Mouse (Mus musculus) limb, embryonic 15.5 days (tissue): ENCODE measurements around the gene Tcf7. TPM values are rescaled to one million over a fixed set of nuclear protein-coding genes. Genes with fewer than 3 reads are reported as not detected.

Source experiments
- ATAC-seq: fragments of 200-750 bp; cut with Nextera tagmentation; 2 replicates; pipeline ENCODE4 v1.8.0; 2017; ENCODE audit warnings: low read depth, moderate TSS enrichment; ENCODE audit not compliant: insufficient number of reproducible peaks, low FRiP score, low TSS enrichment
- H3K27ac ChIP-seq: fragments of 300-500 bp; sonication (generic); 2 replicates; pipeline ENCODE4 v1.5.1; 2015; ENCODE audit warnings: moderate library complexity, mild to moderate bottlenecking, inconsistent platforms
- H3K27me3 ChIP-seq: fragments of 300-500 bp; sonication (generic); 2 replicates; pipeline ENCODE4 v1.6.1; 2015; ENCODE audit warnings: inconsistent platforms
- H3K36me3 ChIP-seq: fragments of 300-500 bp; sonication (generic); 2 replicates; pipeline ENCODE4 v1.6.1; 2015; ENCODE audit warnings: inconsistent platforms
- H3K4me1 ChIP-seq: fragments of 300-500 bp; sonication (generic); 2 replicates; pipeline ENCODE4 v1.6.1; 2015; ENCODE audit warnings: inconsistent platforms
- H3K4me2 ChIP-seq: fragments of 300-500 bp; sonication (generic); 2 replicates; pipeline ENCODE4 v1.6.1; 2015; ENCODE audit warnings: mild to moderate bottlenecking, inconsistent platforms
- H3K4me3 ChIP-seq: fragments of 300-500 bp; sonication (generic); 2 replicates; pipeline ENCODE4 v1.5.1; 2015; ENCODE audit warnings: mild to moderate bottlenecking, inconsistent platforms
- H3K9ac ChIP-seq: fragments of 300-500 bp; sonication (generic); 2 replicates; pipeline ENCODE4 v1.6.1; 2015; ENCODE audit warnings: inconsistent platforms
- H3K9me3 ChIP-seq: fragments of 300-500 bp; sonication (generic); 2 replicates; pipeline ENCODE4 v1.6.1; 2016; ENCODE audit warnings: inconsistent platforms
- WGBS: fragments of 180-500 bp; shearing (Covaris S2); methylation state at CpG from one replicate; pipeline ENCODE4 v1.1.7; 2015; 5-methylcytosine and 5-hydroxymethylcytosine counted together
- polyA plus RNA-seq: library from polyadenylated mRNA; unstranded; fragments of >200 nt; fragmentation: Nextera tagmentation; extraction: Ambion mirVana; gene quantifications from 2 replicates; pipeline ENCODE4 v1.2.1, GENCODE M21; 2015

Tcf7 gene
- polyA plus RNA-seq, 1 experiment from 2014 or later, result 9.8 TPM

DNA sequence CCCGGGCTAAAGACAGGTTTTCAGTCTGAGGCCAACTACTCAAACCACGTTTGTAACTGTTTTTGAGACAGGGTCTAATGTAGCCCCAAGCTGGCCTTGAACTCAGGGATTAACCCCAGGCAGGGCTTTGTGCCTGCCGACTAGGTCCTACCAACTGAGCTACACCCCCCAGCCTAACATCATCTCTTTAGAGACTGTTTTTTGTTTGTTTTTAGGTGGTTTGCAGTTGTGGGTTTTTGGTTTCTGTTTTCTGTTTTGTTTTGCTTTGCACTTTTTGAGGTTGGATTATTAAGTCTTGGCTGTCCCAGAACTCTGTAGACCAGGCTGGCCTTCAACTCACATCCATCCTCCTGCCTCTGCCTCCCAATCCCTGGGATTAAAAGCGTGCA lies 8.9 kb downstream of the Tcf7 start:
- WGBS, result 73% methylated on average over 4 of the region's 4 CpGs
- no peak for ATAC-seq
- Histone ChIP-seq H3K9ac (no peak overlapping the region), H3K27me3 (no peaks in the 10 kb centered on the region), H3K4me1 (peaks cover 16% of the 10 kb centered on the region), H3K36me3 (0 out of 2 replicates have a peak, but pooled peaks cover 2% of the 10 kb centered on the region), H3K4me2 (no peak overlapping the region), H3K27ac (no peak overlapping the region), H3K4me3 (no peak overlapping the region), H3K9me3 (no peaks in the 10 kb centered on the region)

DNA sequence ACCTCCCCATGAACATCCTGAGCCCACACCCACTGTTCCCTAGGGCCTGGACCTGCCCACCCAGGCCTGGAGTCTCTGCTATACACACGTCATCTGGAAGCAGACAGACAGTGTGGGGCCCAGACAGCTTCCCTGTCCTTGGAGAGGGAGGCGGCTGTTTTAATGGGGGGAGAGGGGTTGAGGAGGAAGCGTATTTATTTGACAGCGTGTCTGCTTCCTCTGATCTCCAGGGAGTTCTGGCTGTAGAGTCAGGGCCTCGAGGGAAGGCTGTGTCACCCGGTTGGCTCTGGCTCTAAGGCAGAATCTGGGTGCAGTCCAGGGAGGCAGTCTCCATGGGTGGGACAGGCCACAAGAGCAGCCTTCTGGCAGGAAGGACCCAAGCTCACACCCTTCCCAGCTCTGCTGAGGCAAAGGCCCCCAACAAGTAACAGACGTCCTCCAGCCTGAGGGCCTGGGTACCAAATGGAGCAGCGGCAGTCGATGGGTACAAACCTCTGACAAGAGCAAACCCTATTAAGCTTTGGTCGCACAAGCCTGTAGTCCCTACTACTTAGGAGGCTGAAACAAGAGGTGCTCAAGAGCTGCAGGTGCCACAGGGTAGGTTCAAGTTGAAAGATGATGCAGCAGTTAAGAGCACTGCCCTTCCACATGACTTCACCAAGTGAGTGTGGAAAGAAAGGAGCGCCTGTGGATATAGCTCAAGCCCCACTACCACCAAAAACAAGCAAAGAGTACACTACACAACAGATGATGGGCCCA lies 9.5 kb downstream of the Tcf7 start:
- Histone ChIP-seq H3K4me3 (no peak overlapping the region), H3K36me3 (no peaks in the 10 kb centered on the region), H3K4me1 (peaks cover 16% of the 10 kb centered on the region), H3K9me3 (no peaks in the 10 kb centered on the region), H3K4me2 (no peak overlapping the region), H3K27me3 (no peaks in the 10 kb centered on the region), H3K9ac (no peak overlapping the region), H3K27ac (no peak overlapping the region)
- peak; percentile 22; the same call in 1 of the 2 replicates for ATAC-seq
- 42% methylated on average over 11 of the region's 11 CpGs for WGBS

DNA sequence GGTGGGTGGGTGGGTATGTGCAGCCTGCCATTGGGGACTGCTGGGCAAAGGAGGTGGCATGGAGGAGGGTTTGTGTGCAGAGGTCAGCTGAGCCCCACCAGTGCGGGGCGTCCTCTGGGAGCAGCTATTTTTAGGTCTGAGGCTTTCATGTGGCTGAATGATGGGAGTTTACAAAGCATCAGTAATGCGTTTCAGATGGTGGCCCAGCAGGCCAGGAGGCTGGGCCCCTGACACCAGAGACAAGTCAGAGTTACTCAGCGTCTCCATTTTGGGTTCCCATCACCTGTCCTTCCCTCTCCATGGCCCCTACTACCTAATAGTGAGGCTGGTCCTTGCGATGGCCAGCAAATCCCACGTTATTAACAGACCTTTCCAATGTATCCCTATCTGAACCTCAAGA lies 10.2 kb downstream of the Tcf7 start:
- no peaks in the 10 kb centered on the region for H3K9me3 ChIP-seq
- no peak overlapping the region for H3K4me3 ChIP-seq
- WGBS, result 35% methylated on average over 6 of the region's 6 CpGs
- H3K4me2 ChIP-seq, result no peak overlapping the region
- H3K27me3 ChIP-seq, result no peaks in the 10 kb centered on the region
- H3K9ac ChIP-seq, result no peak overlapping the region
- H3K36me3 ChIP-seq, result no peaks in the 10 kb centered on the region
- peaks cover 16% of the 10 kb centered on the region for H3K4me1 ChIP-seq
- no peak for ATAC-seq
- no peak overlapping the region for H3K27ac ChIP-seq

DNA sequence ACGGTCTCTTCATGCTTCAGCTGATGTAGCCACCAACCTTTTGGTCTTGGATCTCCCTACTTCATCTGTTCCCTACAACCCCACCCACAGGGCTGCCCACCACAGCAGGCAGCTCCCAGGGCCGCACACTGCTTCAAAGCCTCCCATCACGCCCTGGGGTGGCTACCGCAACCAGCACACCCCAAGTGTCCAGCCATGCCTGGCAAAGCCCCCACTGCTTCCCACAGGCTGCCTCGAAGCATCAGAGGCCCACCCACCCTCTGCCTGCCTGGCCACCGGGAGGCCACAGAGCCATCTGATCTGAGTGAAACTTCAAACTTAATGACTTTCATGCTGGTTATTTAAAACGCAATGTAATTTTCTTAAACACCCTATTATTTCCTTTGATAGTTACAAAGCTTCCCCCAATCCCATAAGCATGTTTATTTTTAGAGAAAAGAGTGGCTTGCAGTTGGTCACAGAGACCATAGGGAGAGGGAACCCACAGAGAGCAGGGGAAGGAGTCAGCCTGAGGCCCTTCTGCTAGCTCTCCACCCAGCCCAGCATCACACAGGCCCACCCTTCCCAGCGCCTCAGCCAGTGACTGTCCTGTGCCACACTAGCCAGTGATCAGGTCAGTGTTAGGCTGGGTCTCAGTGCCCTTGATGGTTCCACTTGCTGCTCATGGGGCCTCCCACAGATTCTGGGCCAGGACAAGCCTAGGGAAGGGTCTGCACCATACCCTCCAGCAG lies 10.9 kb downstream of the Tcf7 start:
- WGBS, result 50% methylated on average over 8 of the region's 8 CpGs
- peak; percentile 28; the same call in 1 of the 2 replicates for ATAC-seq
- H3K9ac ChIP-seq, result no peak overlapping the region
- peaks cover 16% of the 10 kb centered on the region for H3K4me1 ChIP-seq
- no peak overlapping the region for H3K4me3 ChIP-seq
- no peaks in the 10 kb centered on the region for H3K9me3 ChIP-seq
- no peaks in the 10 kb centered on the region for H3K36me3 ChIP-seq
- peak overlapping the region; percentile 48; the same call in 1 of the 2 replicates for H3K27ac ChIP-seq
- H3K27me3 ChIP-seq, result no peaks in the 10 kb centered on the region
- no peak overlapping the region for H3K4me2 ChIP-seq

DNA sequence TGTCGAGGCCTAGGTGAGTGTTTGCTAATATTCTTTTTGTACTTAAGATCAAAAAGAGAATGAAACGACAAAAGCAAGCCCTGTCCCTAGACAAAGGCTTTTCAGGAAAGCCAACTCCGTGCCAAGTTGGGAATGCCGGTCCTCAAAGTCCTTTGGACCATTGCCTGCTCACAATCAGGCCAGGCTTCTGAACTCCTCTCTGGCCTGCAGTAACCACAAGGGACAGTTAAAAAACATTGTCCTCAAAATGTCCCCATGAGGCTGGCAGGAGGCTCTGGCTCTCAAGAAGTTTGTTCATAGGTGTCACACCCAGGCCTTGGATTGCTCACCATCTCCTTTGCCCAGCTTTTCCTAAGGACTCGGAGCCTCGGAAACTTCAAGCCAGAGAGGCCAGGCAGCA lies 13.0 kb downstream of the Tcf7 start:
- ATAC-seq, result no peak
- H3K27ac ChIP-seq, result no peak overlapping the region
- peaks cover 27% of the 10 kb centered on the region for H3K4me1 ChIP-seq
- H3K9ac ChIP-seq, result no peak overlapping the region
- H3K9me3 ChIP-seq, result no peaks in the 10 kb centered on the region
- H3K4me2 ChIP-seq, result no peak overlapping the region
- 84% methylated on average over 6 of the region's 6 CpGs for WGBS
- H3K27me3 ChIP-seq, result no peaks in the 10 kb centered on the region
- no peak overlapping the region for H3K4me3 ChIP-seq
- no peaks in the 10 kb centered on the region for H3K36me3 ChIP-seq

DNA sequence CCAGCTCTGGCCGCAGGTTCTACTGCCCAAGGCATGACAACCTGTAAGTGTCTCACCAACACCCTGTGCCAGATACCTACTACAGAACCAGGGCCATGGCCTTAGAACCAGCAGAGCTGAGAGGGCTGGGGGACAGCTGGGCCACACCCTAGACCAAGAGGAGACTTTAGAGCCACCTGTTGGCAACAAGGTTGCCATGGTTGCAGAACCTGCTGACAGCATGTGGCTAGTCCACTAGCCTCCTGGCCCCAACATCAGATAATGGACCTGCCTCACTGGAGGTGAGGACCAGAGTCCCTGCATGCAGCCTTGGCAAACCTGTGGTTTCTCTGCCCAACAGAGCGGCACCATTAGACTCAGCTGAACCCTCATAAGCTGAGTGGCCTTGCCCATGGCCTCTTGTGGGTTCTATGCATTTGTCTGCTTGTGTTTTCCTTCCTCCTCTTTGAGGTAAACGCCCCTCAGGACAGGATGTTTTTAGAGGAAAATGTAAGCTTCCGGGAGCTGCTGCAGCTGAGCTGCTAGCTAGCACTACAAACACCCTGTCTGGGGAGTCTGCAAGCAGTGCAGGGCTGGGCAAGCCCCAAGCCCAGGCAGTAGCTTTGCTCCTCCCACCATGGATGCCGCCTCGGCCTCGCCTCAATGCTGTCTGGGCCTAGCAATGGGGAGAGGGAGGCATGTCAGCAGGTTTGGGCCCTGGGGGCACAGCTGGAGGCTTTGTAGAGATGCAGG lies 14.5 kb downstream of the Tcf7 start:
- H3K4me1 ChIP-seq, result peaks cover 28% of the 10 kb centered on the region
- H3K4me2 ChIP-seq, result no peak overlapping the region
- no peaks in the 10 kb centered on the region for H3K27me3 ChIP-seq
- no peak overlapping the region for H3K9ac ChIP-seq
- no peak for ATAC-seq
- WGBS, result 54% methylated on average over 7 of the region's 7 CpGs
- H3K36me3 ChIP-seq, result no peaks in the 10 kb centered on the region
- H3K9me3 ChIP-seq, result no peaks in the 10 kb centered on the region
- H3K27ac ChIP-seq, result no peak overlapping the region
- no peak overlapping the region for H3K4me3 ChIP-seq

DNA sequence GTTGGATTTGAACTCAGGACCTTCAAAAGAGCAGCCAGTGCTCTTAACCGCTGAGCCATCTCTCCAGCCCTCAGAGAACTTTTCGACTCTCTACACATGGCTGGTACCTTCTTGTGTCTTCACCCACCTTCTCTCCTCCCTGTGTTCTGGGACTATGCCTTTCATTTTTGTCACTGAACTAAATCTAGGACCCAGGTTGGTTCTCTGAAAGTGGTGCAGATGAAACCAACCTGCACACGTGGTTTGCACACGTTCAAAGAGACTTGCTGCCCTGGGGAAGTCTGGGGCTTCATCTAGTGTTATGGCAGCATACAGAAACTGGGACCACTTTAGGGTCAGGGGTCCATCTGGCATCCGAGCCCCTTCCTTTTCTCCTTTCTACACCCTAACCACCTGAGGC lies 15.5 kb downstream of the Tcf7 start:
- WGBS, result 81% methylated on average over 5 of the region's 5 CpGs
- no peak for ATAC-seq

DNA sequence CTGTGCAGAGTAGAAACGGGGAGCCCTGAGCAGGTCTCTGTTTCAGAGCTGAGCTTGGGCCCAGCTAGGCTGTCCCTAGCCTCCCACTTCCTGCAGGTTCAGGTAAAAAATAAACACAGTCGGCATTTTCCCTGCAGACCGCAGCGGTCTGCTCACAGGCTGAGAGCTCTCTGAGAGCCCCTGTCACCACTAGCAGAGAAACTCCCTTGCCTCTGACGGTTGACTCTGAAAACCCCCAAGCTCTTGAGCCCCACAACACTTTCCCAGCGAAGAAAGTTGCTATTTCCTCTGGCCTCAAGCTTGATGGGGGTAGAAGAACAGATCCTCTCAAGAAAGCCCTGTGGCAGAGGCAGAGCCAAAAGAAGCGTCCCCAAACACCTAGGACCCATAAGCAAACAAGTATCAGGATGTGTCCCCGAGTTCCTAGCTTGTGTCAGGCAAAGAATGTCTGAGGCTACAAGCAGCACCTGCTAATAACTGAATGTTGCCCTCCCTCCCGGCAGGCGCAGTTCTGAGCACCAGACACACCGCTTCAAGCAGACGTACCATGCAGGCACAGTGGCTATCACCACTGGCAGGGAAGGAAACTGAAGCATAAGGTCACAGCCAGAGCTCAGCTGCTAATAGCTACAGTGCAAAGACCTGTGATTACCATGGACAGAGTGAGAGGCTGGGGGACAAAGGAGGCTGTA lies 17.1 kb downstream of the Tcf7 start:
- 59% methylated on average over 12 of the region's 12 CpGs for WGBS
- H3K4me1 ChIP-seq, result peaks cover 16% of the 10 kb centered on the region
- H3K9me3 ChIP-seq, result no peaks in the 10 kb centered on the region
- H3K4me3 ChIP-seq, result no peak overlapping the region
- H3K9ac ChIP-seq, result no peak overlapping the region
- no peak for ATAC-seq
- H3K27ac ChIP-seq, result no peak overlapping the region
- H3K4me2 ChIP-seq, result no peak overlapping the region
- H3K27me3 ChIP-seq, result no peaks in the 10 kb centered on the region
- no peaks in the 10 kb centered on the region for H3K36me3 ChIP-seq

More for the DNA sequence above, 15.5 kb downstream of the Tcf7 start:
- Histone ChIP-seq H3K27ac (no peak overlapping the region), H3K4me3 (no peak overlapping the region), H3K4me2 (no peak overlapping the region), H3K9ac (no peak overlapping the region), H3K27me3 (no peaks in the 10 kb centered on the region), H3K9me3 (no peaks in the 10 kb centered on the region), H3K4me1 (peaks cover 19% of the 10 kb centered on the region), H3K36me3 (no peaks in the 10 kb centered on the region)

DNA sequence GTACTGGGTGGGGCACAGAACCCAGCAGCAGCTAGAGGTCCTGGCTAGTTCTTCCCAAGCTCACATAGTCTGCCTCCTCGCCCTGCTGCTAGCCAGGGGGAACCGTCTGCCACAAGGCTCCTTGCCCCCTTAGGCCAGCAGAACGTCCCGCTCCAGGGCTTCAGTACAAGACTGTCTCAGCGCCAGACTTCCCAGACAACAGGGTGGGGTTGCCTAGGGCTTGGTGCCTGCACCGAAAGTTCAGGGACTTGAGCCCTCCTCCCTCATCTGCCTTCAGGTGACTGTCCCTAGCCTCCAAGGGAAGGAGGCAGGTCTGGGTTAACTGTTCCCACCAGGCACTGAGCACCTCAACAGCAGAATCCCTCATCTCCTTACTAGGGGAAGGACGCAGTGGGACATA lies 17.9 kb downstream of the Tcf7 start:
- Histone ChIP-seq H3K27me3 (no peaks in the 10 kb centered on the region), H3K9me3 (no peaks in the 10 kb centered on the region), H3K4me3 (no peak overlapping the region), H3K36me3 (no peaks in the 10 kb centered on the region), H3K27ac (no peak overlapping the region), H3K4me2 (no peak overlapping the region), H3K9ac (no peak overlapping the region), H3K4me1 (peaks cover 16% of the 10 kb centered on the region)
- no peak for ATAC-seq
- WGBS, result 72% methylated on average over 7 of the region's 7 CpGs

DNA sequence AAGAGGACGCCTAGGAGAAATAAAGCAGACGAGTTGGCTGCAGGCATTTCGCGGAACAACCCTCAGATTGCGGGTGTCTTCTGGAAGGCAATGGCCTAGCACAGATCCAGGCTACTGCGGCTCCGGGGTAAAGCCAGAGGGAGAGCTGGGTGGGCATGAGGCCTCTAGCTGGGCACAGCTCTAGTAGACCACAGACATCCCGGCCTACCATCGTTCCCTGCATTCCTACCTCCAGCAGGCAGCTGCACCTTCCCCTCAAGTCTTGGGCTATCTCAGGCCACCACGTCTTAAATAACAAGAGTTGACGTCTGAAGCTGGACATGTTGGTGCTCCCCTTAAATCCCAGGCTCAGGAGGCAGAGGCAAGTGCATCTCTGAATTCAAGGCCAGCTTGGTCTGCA lies 20.5 kb downstream of the Tcf7 start:
- Histone ChIP-seq H3K4me1 (peaks cover 16% of the 10 kb centered on the region), H3K27ac (no peak overlapping the region), H3K36me3 (peaks cover 3% of the 10 kb centered on the region; the same call in 1 of the 2 replicates), H3K4me2 (no peak overlapping the region), H3K27me3 (no peaks in the 10 kb centered on the region), H3K9ac (no peak overlapping the region), H3K4me3 (no peak overlapping the region), H3K9me3 (no peaks in the 10 kb centered on the region)
- WGBS, result 91% methylated on average over 11 of the region's 11 CpGs
- no peak for ATAC-seq

DNA sequence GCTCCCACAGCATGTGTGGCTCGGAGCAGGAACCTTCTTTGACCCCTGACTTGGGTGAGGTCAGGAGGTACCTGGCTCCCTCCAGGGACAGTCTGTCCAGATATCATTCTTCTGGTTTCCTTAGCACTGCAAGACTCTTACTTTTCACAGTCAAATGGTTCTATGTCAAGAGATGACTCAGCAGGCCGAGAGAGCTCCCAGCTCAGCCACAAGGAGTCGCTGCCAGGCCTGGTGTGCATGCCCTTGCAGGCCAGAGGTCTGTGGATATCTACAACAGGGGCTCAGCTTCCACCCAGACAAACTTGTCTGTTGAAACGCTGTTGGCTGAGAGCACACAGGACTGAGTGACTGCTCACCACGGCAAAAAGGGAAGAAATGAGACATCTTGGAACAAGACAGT lies 20.9 kb downstream of the Tcf7 start:
- no peak for ATAC-seq
- H3K9me3 ChIP-seq, result no peaks in the 10 kb centered on the region
- H3K4me1 ChIP-seq, result peaks cover 16% of the 10 kb centered on the region
- H3K36me3 ChIP-seq, result peaks cover 5% of the 10 kb centered on the region; the same call in 1 of the 2 replicates
- H3K4me2 ChIP-seq, result no peak overlapping the region
- 62% methylated on average over 5 of the region's 5 CpGs for WGBS
- H3K27ac ChIP-seq, result no peak overlapping the region
- no peak overlapping the region for H3K4me3 ChIP-seq
- no peaks in the 10 kb centered on the region for H3K27me3 ChIP-seq
- H3K9ac ChIP-seq, result no peak overlapping the region
